Mouse (Mus musculus) cerebellum, adult 2 months (tissue): ENCODE measurements around the gene Dmtf1.

Experiments
- CTCF ChIP-seq: fragments of 200-500 bp; IDR thresholded peaks from 2 replicates; pipeline ENCODE4 v1.5.1; 2011; ENCODE audit warnings: low read depth, mild to moderate bottlenecking, control low read depth, low read length, moderate library complexity, borderline replicate concordance; ENCODE audit not compliant: insufficient read depth
- POLR2A ChIP-seq: fragments of 200-500 bp; IDR thresholded peaks from 2 replicates; pipeline ENCODE4 v1.6.1; 2011; ENCODE audit warnings: low read length, control low read depth, borderline replicate concordance; ENCODE audit not compliant: insufficient read depth

- TF ChIP-seq CTCF (no peak), POLR2A (no peak)
Observed at GRCm38 (mm10) chr5:9093490-9093889, 68.1 kb downstream of the Dmtf1 start.
